Mouse (Mus musculus): ENCODE measurements around the gene Arl4c.
"Not testable (repeated sequence)": the region's sequence is repeated elsewhere in the genome, so short reads cannot be mapped to it uniquely, and the experiment has no call there.

Arl4c gene

GRCm38 (mm10) chr1:88654521-88655472 lies 47.2 kb downstream of the Arl4c start:
- no peak for DNase-seq (ENCODE audit: low read depth)

DNA sequence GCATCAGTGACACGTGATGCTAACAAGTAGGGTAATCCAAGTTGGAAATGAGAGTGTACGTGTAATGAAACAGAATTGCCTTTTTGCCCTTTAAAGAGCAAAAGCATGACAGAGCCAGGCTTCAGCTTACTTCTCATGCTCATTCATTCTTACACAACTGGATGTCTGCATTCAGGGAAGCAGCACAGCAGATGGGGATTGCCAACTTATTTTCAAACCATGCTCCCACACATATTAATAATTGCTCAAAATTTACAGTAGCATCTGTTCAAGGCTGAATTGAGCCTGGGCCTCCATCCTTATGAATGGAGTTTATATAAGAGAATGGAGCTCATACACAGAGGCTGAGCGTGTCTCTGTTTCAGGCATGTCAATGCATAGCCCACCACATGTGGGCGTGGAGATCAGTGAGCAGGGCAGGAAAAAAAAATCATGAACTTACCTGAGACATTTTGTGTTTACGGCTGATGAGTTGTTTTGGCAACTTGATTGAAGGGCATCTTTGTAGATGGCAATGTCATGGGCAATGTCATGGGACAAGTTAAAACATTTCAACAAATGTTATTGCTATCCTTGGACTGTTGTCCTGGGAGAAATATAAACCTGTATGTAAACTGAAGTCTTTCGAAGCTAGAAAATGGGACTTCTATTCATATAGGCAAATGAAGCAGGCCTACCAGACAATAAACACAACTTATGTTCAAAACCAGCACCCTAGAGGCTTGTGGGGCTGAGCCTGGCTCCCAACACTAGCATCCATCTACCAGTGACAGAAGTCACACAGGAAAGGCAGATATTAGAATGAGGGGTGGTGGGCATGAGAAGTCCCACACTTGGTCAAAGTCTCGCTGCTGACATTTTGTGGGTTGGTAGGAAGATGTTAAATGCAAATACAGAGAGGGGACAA lies 48.2 kb downstream of the Arl4c start:
- DNase-seq (ENCODE audit: low read depth) = no peak

- no peak for DNase-seq (ENCODE audit: low read depth)
Measured at GRCm38 (mm10) chr1:88652682-88653081, 49.3 kb downstream of the Arl4c start.

GRCm38 (mm10) chr1:88651668-88652067 lies 50.4 kb downstream of the Arl4c start:
- no peak for DNase-seq (ENCODE audit: low read depth)

GRCm38 (mm10) chr1:88648742-88649141 lies 53.3 kb downstream of the Arl4c start:
- DNase-seq (ENCODE audit: low read depth) = no peak

DNA sequence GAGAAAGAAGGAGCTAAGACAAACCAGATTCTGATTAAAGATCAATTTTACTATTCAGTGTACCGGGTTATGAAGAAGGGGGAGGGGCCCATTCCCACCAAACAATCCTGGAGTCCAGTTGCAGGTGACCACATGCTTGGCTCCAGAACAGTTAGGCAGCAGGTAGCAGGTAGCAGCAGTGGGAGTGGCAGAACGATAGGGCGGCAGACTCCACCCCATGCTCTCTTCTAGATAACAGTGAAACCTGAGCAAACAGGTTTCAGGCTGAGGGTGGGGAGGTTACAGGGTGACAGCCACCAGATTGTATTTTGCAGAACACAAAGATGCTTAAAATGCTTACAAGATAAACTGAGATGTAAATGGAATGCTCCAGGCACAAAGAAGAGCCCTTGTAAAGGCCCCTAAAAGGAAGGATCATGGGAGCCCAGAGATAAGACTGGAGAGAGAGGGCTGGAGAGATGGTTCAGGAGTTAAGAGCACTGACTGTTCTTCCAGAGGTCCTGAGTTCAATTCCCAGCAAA lies 56.4 kb downstream of the Arl4c start:
- no peak for DNase-seq (ENCODE audit: low read depth)

- DNase-seq (ENCODE audit: low read depth) = no peak
Measured at GRCm38 (mm10) chr1:88644417-88644816, 57.6 kb downstream of the Arl4c start.

GRCm38 (mm10) chr1:88643181-88643823 lies 58.7 kb downstream of the Arl4c start:
- no peak for DNase-seq (ENCODE audit: low read depth)

GRCm38 (mm10) chr1:88642735-88643134 lies 59.3 kb downstream of the Arl4c start:
- no peak for DNase-seq (ENCODE audit: low read depth)

GRCm38 (mm10) chr1:88641678-88642215 lies 60.3 kb downstream of the Arl4c start:
- no peak for DNase-seq (ENCODE audit: low read depth)

GRCm38 (mm10) chr1:88641194-88641593 lies 60.8 kb downstream of the Arl4c start:
- DNase-seq (ENCODE audit: low read depth) = no peak

- no peak for DNase-seq (ENCODE audit: low read depth)
Measured at GRCm38 (mm10) chr1:88639432-88640281, 62.4 kb downstream of the Arl4c start.

GRCm38 (mm10) chr1:88638622-88639021 lies 63.4 kb downstream of the Arl4c start:
- no peak for DNase-seq (ENCODE audit: low read depth)

DNA sequence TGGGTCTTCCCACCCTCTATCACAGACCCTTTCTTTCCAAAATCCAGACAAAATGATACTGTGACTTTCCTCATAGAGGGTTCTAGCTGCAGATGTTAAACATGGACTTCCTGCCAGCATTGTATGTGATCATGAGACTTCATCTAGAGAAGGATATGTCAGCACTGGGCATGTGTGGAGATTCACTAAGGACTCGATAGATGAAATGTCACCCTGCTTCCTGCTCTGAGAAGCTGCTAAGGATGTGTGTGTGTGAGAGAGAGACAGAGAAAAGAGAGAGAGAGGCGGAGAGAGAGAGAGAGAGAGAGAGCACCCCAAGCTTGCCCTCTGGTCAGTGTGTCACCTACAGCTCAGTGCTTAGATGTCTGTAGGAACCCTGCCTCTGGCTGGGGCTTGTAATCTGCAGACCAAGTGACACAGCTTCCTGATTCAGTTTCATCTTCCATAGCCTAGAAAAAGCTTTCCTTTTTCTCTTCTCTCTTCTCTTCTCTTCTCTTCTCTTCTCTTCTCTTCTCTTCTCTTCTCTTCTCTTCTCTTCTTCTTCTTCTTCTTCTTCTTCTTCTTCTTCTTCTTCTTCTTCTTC lies 65.4 kb downstream of the Arl4c start:
- not testable (repeated sequence) for DNase-seq (ENCODE audit: low read depth)

- no peak for DNase-seq (ENCODE audit: low read depth)
Measured at GRCm38 (mm10) chr1:88635659-88636058, 66.4 kb downstream of the Arl4c start.

- no peak for DNase-seq (ENCODE audit: low read depth)
Measured at GRCm38 (mm10) chr1:88632851-88633250, 69.2 kb downstream of the Arl4c start.

GRCm38 (mm10) chr1:88629966-88630488 lies 72.0 kb downstream of the Arl4c start:
- DNase-seq (ENCODE audit: low read depth) = no peak

- no peak for DNase-seq (ENCODE audit: low read depth)
Measured at GRCm38 (mm10) chr1:88625190-88625589, 76.8 kb downstream of the Arl4c start.

DNA sequence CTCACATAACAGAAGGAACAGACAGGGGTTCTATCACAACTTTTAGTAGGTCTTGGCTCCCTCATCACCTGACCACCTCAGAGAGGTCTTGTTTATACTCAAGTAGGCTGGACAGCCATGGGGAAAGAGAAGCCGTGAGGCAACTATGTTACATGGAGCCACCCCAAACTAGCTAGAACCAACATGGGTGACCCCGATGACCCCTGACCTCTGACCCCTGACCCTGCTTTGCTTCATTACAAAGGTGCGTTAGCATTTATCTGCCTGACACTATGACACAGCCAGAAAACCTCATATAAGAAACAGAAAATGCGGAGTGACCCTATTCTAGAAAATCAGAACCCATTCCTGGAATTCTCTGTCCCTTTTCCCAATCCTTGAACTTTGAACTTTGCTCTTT lies 77.6 kb downstream of the Arl4c start:
- no peak for DNase-seq (ENCODE audit: low read depth)

DNA sequence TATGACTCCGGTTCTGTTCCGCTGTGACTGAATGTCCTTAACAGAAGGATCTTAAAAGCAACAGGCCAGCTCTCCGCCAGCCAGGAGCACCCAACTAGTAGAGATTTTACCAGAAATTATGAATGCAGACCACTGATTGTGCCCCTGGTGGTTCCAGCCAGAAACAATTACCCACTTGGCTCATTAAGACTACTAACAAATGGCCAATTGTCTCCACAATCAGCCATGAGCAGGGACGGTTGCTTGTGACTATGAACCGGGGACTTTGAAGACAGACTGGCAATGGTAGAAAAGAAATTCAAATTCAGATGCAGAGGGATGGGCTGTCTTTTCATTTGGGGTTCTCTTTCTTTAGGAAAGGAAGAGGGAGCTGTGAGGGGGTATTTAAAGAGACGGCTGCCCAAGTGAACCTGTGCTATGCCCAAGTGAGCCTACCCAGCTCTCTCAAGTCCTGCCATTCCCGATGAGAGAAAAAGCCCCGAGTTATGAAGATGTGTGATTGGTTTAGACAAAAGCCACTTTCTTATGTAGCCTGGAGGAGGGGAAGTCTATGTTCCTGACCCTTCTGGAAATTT lies 78.4 kb downstream of the Arl4c start:
- no peak for DNase-seq (ENCODE audit: low read depth)
